Mouse (Mus musculus): Measurements from ENCODE around the gene Fer. TPM values are rescaled to one million over a fixed set of nuclear protein-coding genes. Genes with fewer than 3 reads are reported as not detected.

Fer gene
- polyA plus RNA-seq, 1 experiment = not detected

GRCm38 (mm10) chr17:64065243-64065642 is 202.4 kb downstream of the Fer start:
- Histone ChIP-seq H3K4me1 (ENCODE audit: control insufficient read depth, insufficient read depth, low read length) (peaks cover 4% of the 10 kb centered on the region), H3K4me3 (ENCODE audit: insufficient read depth, low read depth, low read length) (no peak overlapping the region), H3K27ac (ENCODE audit: insufficient read depth, low read depth, low read length) (no peak overlapping the region)
- 94% methylated on average over 3 of the region's 3 CpGs for WGBS
- TF ChIP-seq CTCF (IDR thresholded peaks at IDR 0.05; ENCODE audit: insufficient read depth, low read depth, low read length) (no peak), POLR2A (IDR thresholded peaks at IDR 0.05; ENCODE audit: insufficient read depth, low read depth, low read length) (no peak)

- Histone ChIP-seq H3K27ac (ENCODE audit: insufficient read depth, low read depth, low read length) (no peak overlapping the region), H3K4me3 (ENCODE audit: insufficient read depth, low read depth, low read length) (no peak overlapping the region)
Observed at GRCm38 (mm10) chr17:64077392-64077791, 214.5 kb downstream of the Fer start.

GRCm38 (mm10) chr17:64084751-64085150 is 221.9 kb downstream of the Fer start:
- H3K4me1 ChIP-seq (ENCODE audit: control insufficient read depth, insufficient read depth, low read length) = no peaks in the 10 kb centered on the region
- no peak for TF ChIP-seq CTCF (IDR thresholded peaks at IDR 0.05; ENCODE audit: insufficient read depth, low read depth, low read length)
- no peak for TF ChIP-seq POLR2A (IDR thresholded peaks at IDR 0.05; ENCODE audit: insufficient read depth, low read depth, low read length)
- H3K27ac ChIP-seq (ENCODE audit: insufficient read depth, low read depth, low read length) = no peak overlapping the region
- WGBS = 93% methylated on average over 5 of the region's 5 CpGs
- H3K4me3 ChIP-seq (ENCODE audit: insufficient read depth, low read depth, low read length) = no peak overlapping the region

More at GRCm38 (mm10) chr17:64077392-64077791, 214.5 kb downstream of the Fer start:
- H3K4me1 ChIP-seq (ENCODE audit: control insufficient read depth, insufficient read depth, low read length) = peaks cover 4% of the 10 kb centered on the region; the same call in 1 of the 2 replicates
- WGBS = 77% methylated on average over 7 of the region's 7 CpGs
- TF ChIP-seq CTCF (IDR thresholded peaks at IDR 0.05; ENCODE audit: insufficient read depth, low read depth, low read length) (no peak), POLR2A (IDR thresholded peaks at IDR 0.05; ENCODE audit: insufficient read depth, low read depth, low read length) (no peak)

GRCm38 (mm10) chr17:64085493-64085892 is 222.6 kb downstream of the Fer start:
- TF ChIP-seq CTCF (IDR thresholded peaks at IDR 0.05; ENCODE audit: insufficient read depth, low read depth, low read length) (no peak), POLR2A (IDR thresholded peaks at IDR 0.05; ENCODE audit: insufficient read depth, low read depth, low read length) (no peak)
- no peak overlapping the region for H3K27ac ChIP-seq (ENCODE audit: insufficient read depth, low read depth, low read length)
- no peak overlapping the region for H3K4me3 ChIP-seq (ENCODE audit: insufficient read depth, low read depth, low read length)
- no peaks in the 10 kb centered on the region for H3K4me1 ChIP-seq (ENCODE audit: control insufficient read depth, insufficient read depth, low read length)
- WGBS = 90% methylated on average over 2 of the region's 2 CpGs

GRCm38 (mm10) chr17:64086875-64087608 is 224.2 kb downstream of the Fer start:
- TF ChIP-seq POLR2A (IDR thresholded peaks at IDR 0.05; ENCODE audit: insufficient read depth, low read depth, low read length) (no peak), CTCF (IDR thresholded peaks at IDR 0.05; ENCODE audit: insufficient read depth, low read depth, low read length) (no peak)
- no peak overlapping the region for H3K4me3 ChIP-seq (ENCODE audit: insufficient read depth, low read depth, low read length)
- H3K27ac ChIP-seq (ENCODE audit: insufficient read depth, low read depth, low read length) = no peak overlapping the region
- 66% methylated on average over 11 of the region's 11 CpGs for WGBS
- no peaks in the 10 kb centered on the region for H3K4me1 ChIP-seq (ENCODE audit: control insufficient read depth, insufficient read depth, low read length)

- no peak overlapping the region for H3K4me3 ChIP-seq (ENCODE audit: insufficient read depth, low read depth, low read length)
- H3K27ac ChIP-seq (ENCODE audit: insufficient read depth, low read depth, low read length) = no peak overlapping the region
- WGBS = 95% methylated on average over 3 of the region's 3 CpGs
- TF ChIP-seq CTCF (IDR thresholded peaks at IDR 0.05; ENCODE audit: insufficient read depth, low read depth, low read length) (no peak), POLR2A (IDR thresholded peaks at IDR 0.05; ENCODE audit: insufficient read depth, low read depth, low read length) (no peak)
- no peaks in the 10 kb centered on the region for H3K4me1 ChIP-seq (ENCODE audit: control insufficient read depth, insufficient read depth, low read length)
Observed at GRCm38 (mm10) chr17:64087871-64088270, 225.0 kb downstream of the Fer start.

GRCm38 (mm10) chr17:64093716-64094115 is 230.9 kb downstream of the Fer start:
- 68% methylated on average over 2 of the region's 2 CpGs for WGBS

GRCm38 (mm10) chr17:64096811-64097210 is 233.9 kb downstream of the Fer start:
- Histone ChIP-seq H3K4me1 (ENCODE audit: control insufficient read depth, insufficient read depth, low read length) (no peaks in the 10 kb centered on the region; the same call in 1 of the 2 replicates), H3K4me3 (ENCODE audit: insufficient read depth, low read depth, low read length) (no peak overlapping the region), H3K27ac (ENCODE audit: insufficient read depth, low read depth, low read length) (no peak overlapping the region)
- TF ChIP-seq CTCF (IDR thresholded peaks at IDR 0.05; ENCODE audit: insufficient read depth, low read depth, low read length) (no peak), POLR2A (IDR thresholded peaks at IDR 0.05; ENCODE audit: insufficient read depth, low read depth, low read length) (no peak)
- WGBS = 82% methylated on average over 3 of the region's 3 CpGs

More at GRCm38 (mm10) chr17:64093716-64094115, 230.9 kb downstream of the Fer start:
- TF ChIP-seq POLR2A (IDR thresholded peaks at IDR 0.05; ENCODE audit: insufficient read depth, low read depth, low read length) = no peak
- H3K4me3 ChIP-seq (ENCODE audit: insufficient read depth, low read depth, low read length) = no peak overlapping the region
- H3K27ac ChIP-seq (ENCODE audit: insufficient read depth, low read depth, low read length) = no peak overlapping the region
- H3K4me1 ChIP-seq (ENCODE audit: control insufficient read depth, insufficient read depth, low read length) = no peaks in the 10 kb centered on the region; the same call in 1 of the 2 replicates

- 78% methylated on average over 5 of the region's 5 CpGs for WGBS
- TF ChIP-seq CTCF (IDR thresholded peaks at IDR 0.05; ENCODE audit: insufficient read depth, low read depth, low read length) (no peak), POLR2A (IDR thresholded peaks at IDR 0.05; ENCODE audit: insufficient read depth, low read depth, low read length) (no peak)
- H3K27ac ChIP-seq (ENCODE audit: insufficient read depth, low read depth, low read length) = no peak overlapping the region
- H3K4me3 ChIP-seq (ENCODE audit: insufficient read depth, low read depth, low read length) = no peak overlapping the region
- no peaks in the 10 kb centered on the region; the same call in 1 of the 2 replicates for H3K4me1 ChIP-seq (ENCODE audit: control insufficient read depth, insufficient read depth, low read length)
Observed at GRCm38 (mm10) chr17:64097788-64098359, 235.0 kb downstream of the Fer start.
